Mouse (Mus musculus): Measurements from ENCODE around the gene Hdac7.

DNA sequence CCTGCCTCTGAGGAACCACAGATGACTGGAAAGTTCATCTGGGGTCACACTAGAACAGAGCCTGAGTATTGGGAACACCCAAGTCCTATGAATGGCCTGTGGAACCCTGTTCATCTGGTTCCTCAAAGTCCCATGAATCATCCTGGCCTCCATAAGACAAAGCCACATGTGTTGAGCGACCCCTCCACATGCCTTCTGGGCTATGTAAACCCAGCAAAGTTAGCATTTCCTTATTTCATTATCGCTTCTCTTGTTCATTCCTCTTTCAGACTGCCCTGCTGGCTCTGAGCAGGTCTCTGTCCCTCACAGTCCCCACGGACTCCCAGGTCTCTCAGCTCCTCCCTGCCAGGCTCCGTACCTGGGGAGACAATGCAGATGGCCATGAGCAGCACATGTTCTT lies 14.1 kb upstream of the Hdac7 start:
- TF ChIP-seq CTCF (IDR thresholded peaks at IDR 0.05) (no peak), POLR2A (IDR thresholded peaks at IDR 0.05; ENCODE audit: insufficient read depth, low read depth, low read length) (no peak), EP300 (IDR thresholded peaks at IDR 0.05; ENCODE audit: insufficient read depth, low read depth, low read length) (no peak)
